Mouse (Mus musculus) natural killer cell, adult 2 months (primary cell): ENCODE measurements around the gene Gm20721.

Source experiments
- DNase-seq, 2 experiments: peaks; one replicate each; pipeline ENCODE4 v3.0.0; 2022; ENCODE audit warnings: low spot score in 2 of 2

Gm20721 gene

GRCm38 (mm10) chr2:174297851-174298250, 48.7 kb downstream of the Gm20721 start:
- no peak for DNase-seq

- DNase-seq, result peak in 1 of 2 experiments; percentile 17
These were observed 49.4 kb downstream of the Gm20721 start for GRCm38 (mm10) chr2:174297086-174297571.

GRCm38 (mm10) chr2:174295900-174296465, 50.5 kb downstream of the Gm20721 start:
- DNase-seq, result no peak

GRCm38 (mm10) chr2:174295175-174295899, 51.2 kb downstream of the Gm20721 start:
- peak; percentile 6 to 42 for DNase-seq

GRCm38 (mm10) chr2:174294457-174294856, 52.1 kb downstream of the Gm20721 start:
- DNase-seq, result no peak

- DNase-seq, result no peak
These were observed 54.9 kb downstream of the Gm20721 start for GRCm38 (mm10) chr2:174291662-174292030.

GRCm38 (mm10) chr2:174291029-174291661, 55.4 kb downstream of the Gm20721 start:
- no peak for DNase-seq

- DNase-seq, result no peak
These were observed 57.7 kb downstream of the Gm20721 start for GRCm38 (mm10) chr2:174288673-174289430.

- DNase-seq, result no peak
These were observed 58.6 kb downstream of the Gm20721 start for GRCm38 (mm10) chr2:174287921-174288320.

- no peak for DNase-seq
These were observed 60.5 kb downstream of the Gm20721 start for GRCm38 (mm10) chr2:174285921-174286470.

- no peak for DNase-seq
These were observed 61.6 kb downstream of the Gm20721 start for GRCm38 (mm10) chr2:174284807-174285457.

GRCm38 (mm10) chr2:174284011-174284410, 62.5 kb downstream of the Gm20721 start, which contains the start of gene Gnas:
Gene Gnas, plus strand, starts transcription at chr2:174284320.
- no peak for DNase-seq

- no peak for DNase-seq
These were observed 63.2 kb downstream of the Gm20721 start for GRCm38 (mm10) chr2:174283341-174283740.
